Mouse (Mus musculus): ENCODE measurements around the gene Cnih2. TPM values are rescaled to one million over a fixed set of nuclear protein-coding genes. Genes with fewer than 3 reads are reported as not detected.

Cnih2 gene
- 37.0 and 528 TPM in 2 replicates for polyA plus RNA-seq (2021; fragmentation: Nextera tagmentation)
- long read RNA-seq, experiment 1, transcript Cnih2-201 (6 exons, 1,343 nt): major isoform, 18 of 76 reads
- long read RNA-seq, experiment 1, partial matches to known transcripts: 30 of 76 reads
- long read RNA-seq, experiment 1, other reads (novel, unspliced or antisense): 25 of 76 reads
- long read RNA-seq, experiment 2, transcript Cnih2-201 (6 exons, 1,343 nt): major isoform, 11 of 38 reads
- long read RNA-seq, experiment 2, partial matches to known transcripts: 12 of 38 reads
- long read RNA-seq, experiment 2, other reads (novel, unspliced or antisense): 15 of 38 reads

DNA sequence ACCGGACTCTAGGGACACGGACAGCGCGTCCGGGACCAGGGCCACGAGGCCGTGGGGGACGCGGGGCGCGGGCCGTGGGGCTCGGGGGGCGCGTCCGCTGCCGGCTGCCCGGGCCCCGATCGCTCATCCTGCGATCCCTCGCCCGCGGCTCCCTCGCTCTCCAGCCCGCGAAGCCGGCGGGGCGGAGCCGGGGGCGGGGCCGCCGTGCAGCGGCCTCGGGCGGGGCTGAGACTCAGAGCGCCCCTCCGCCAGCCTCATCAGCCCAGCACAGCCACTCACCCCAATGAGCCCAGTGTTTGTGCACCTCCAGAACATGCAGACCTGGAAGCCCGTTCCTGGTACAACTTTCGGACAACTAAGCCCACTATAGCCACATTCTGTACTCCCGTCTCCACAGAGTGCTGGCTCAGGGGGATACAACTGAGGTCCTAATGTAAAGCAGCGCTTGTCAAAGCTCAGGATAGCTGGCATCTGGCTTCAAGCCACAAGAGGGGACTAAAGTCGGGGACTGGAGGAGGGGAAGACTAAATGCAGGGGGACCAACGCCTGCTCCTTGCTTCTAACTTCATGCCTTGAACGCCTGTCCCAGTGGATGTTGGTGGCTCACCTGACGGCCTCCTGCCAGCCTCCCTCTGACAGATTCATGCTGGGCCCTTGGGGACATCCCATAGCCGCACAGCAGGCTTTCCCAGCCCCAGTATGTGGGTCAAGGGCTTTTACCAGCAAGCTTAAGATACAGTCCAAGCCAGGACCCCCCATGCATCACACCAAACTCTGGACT, at the start of gene Cnih2:
Gene Cnih2 (minus strand): TSS at position 159 of the 781 bp plus-strand sequence.

DNA sequence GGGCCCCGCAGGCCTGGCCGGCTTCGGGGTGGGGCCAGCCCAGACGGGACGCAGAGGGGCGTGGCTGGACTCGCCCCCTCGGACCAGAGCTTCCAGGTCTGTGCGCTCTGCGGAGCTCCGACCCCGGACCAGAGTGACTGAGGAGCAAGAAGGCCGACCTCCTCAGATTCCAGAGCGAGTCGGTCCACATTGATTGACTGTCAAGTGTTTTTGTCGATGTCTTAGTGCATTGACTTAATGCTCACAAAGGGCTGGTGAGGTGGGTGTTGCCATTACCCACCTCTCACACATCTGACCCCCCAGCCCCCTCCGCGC, 20.0 kb upstream of the Cnih2 start, which contains the start of gene Klc2:
Gene Klc2 (minus strand): TSS at position 177 of the 315 bp plus-strand sequence.

DNA sequence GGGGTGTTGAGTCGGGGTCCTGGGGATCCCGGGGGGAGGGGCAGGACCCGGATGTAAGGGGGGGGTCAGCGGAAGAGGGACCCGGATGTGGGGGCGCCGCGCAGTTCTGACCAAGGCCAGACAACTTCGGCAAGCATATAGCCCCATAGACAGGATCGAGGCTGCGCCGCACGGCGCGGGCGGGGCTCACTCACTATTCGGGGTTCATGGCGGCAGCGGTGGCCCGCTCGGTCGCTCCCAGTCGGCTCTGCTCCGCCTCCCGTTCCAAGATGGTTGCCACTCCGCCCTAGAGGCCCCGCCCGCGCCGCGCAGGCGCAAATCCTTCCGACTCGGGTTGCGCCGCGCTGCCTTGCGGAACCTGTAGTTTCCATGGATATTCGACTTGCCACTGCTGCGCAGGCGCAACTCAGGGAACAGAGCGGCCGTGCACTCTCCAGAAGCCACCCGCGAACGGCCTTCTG, 8.4 kb upstream of the Cnih2 start, which contains the start of gene Rab1b:
Gene Rab1b (minus strand): TSS at position 342 of the 461 bp plus-strand sequence.

GRCm38 (mm10) chr19:5087884-5088728, 10.2 kb downstream of the Cnih2 start, which contains the start of gene Yif1a:
Gene Yif1a, plus strand, starts transcription at chr19:5088538.

DNA sequence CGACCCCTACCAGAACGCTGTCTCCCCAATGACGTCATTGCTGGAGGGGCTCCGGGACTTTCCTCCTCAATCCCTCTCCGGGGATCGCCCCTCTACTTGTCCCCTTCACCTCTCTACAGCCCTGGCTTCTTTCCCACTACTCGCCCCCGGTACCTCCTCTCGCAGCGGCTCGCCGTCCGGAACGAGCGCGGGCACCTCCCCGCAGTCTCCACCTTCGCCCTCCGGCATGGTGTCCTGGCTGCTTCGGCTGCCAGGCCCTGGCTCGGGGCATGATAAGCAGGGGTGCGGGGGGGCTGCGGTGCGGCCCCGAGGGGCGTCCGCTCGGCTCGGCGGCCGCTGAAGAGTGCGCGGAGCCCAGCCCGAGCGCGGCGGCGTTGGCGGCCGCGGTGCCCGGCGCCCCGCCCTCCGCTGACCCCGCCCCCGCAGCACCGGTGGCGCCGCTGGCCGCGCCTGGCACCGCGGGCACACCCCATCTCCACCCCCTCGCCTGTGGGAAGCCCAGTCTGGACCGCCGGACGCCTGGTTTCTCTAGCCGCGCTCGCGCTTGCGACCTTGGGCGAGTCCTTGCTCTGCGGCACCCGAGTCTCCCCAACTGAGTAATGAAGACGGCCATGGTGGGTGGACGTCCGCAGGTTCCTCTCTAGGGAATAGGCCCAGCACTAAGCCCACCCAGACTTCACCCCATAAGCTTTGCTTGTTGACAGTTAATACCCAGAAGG, 13.0 kb downstream of the Cnih2 start, which contains the start of gene Tmem151a:
Gene Tmem151a (minus strand): TSS at position 387 of the 719 bp plus-strand sequence.

GRCm38 (mm10) chr19:5067867-5068569, 30.3 kb downstream of the Cnih2 start, which contains the start of gene Cd248:
Gene Cd248, plus strand, starts transcription at chr19:5068078.

DNA sequence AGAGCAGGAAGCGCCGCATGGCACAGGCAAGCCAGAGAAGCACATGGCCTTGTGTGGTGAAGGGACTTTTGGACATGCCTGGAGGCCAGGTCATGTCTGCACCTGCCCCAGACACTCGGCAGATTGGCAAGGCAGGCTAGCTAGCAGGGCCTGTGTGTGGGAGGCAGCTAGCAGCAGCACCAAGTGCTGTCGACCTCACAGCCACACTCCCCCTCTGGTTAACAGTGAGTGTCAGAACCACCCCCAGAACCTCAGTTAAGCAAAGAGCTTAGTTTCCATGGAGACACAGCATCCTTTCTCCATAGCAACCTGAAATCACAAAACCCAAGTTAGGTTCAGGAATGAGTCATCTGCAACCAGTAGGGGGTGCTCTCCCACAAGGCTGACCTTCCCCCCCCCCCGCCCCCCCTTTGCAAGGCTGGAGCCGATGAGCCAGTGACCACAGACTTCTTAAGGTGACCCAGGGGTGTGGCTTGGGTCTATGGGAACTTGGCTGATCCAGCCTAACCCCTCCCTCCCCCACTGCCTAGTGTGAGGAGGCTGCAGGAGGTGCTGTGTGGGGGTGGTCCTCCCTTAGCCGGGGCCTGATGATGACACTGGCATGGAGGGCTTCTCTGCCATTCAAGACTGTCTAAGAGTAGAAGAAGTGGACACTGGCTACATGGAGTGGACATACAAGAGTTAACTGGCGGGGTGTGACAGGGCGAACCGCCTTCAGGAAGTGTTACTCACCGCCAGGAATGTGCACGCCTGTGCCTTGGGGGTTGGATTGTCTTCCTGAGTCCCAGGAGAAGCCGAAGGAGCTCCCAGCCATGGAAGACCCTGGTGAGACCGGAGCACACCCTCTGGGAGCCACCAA, 48.0 kb downstream of the Cnih2 start, which contains the start of gene Rin1:
Gene Rin1 (plus strand): TSS at position 435 of the 859 bp plus-strand sequence.

Other genes starting within 250 kb of the Cnih2 start
- gene Ctsf, start 243.4 kb downstream of the Cnih2 start, polyA plus RNA-seq (2021; fragmentation: Nextera tagmentation): 79.0 and 97.4 TPM in 2 replicates
- gene Actn3, start 220.6 kb downstream of the Cnih2 start, polyA plus RNA-seq (2021; fragmentation: Nextera tagmentation): 0.28 and 1.0 TPM in 2 replicates
- gene Zdhhc24, start 219.9 kb downstream of the Cnih2 start, polyA plus RNA-seq (2021; fragmentation: Nextera tagmentation): 10.3 and 15.3 TPM in 2 replicates
- 7.2 and 18.1 TPM in 2 replicates for gene Bbs1, start 191.9 kb downstream of the Cnih2 start, polyA plus RNA-seq (2021; fragmentation: Nextera tagmentation)
- gene Dpp3, start 170.2 kb downstream of the Cnih2 start, polyA plus RNA-seq (2021; fragmentation: Nextera tagmentation): 20.7 and 24.6 TPM in 2 replicates
- gene Peli3, start 155.4 kb downstream of the Cnih2 start, polyA plus RNA-seq (2021; fragmentation: Nextera tagmentation): 8.9 and 11.4 TPM in 2 replicates
- 133 and 161 TPM in 2 replicates for gene Mrpl11, start 136.4 kb downstream of the Cnih2 start, polyA plus RNA-seq (2021; fragmentation: Nextera tagmentation)
- gene Npas4, start 108.2 kb downstream of the Cnih2 start, polyA plus RNA-seq (2021; fragmentation: Nextera tagmentation): 12.7 and 17.4 TPM in 2 replicates
- gene Slc29a2, start 74.7 kb downstream of the Cnih2 start, polyA plus RNA-seq (2021; fragmentation: Nextera tagmentation): 6.6 and 8.4 TPM in 2 replicates
- 129 and 165 TPM in 2 replicates for gene B4gat1, start 59.7 kb downstream of the Cnih2 start, polyA plus RNA-seq (2021; fragmentation: Nextera tagmentation)
- gene AC124502.3, start 59.6 kb downstream of the Cnih2 start, polyA plus RNA-seq (2021; fragmentation: Nextera tagmentation): 1.7 and 2.9 TPM in 2 replicates
- gene Brms1, start 57.2 kb downstream of the Cnih2 start, polyA plus RNA-seq (2021; fragmentation: Nextera tagmentation): 33.0 and 37.7 TPM in 2 replicates
- 13.6 and 19.4 TPM in 2 replicates for gene Rin1, start 48.0 kb downstream of the Cnih2 start, polyA plus RNA-seq (2021; fragmentation: Nextera tagmentation)
- gene Cd248, start 30.4 kb downstream of the Cnih2 start, polyA plus RNA-seq (2021; fragmentation: Nextera tagmentation): 2.3 and 4.5 TPM in 2 replicates
- gene Tmem151a, start 13.0 kb downstream of the Cnih2 start, polyA plus RNA-seq (2021; fragmentation: Nextera tagmentation): 148 and 149 TPM in 2 replicates
- gene Yif1a, start 10.0 kb downstream of the Cnih2 start, polyA plus RNA-seq (2021; fragmentation: Nextera tagmentation): 36.4 and 56.7 TPM in 2 replicates
- 140 and 175 TPM in 2 replicates for gene Rab1b, start 8.6 kb upstream of the Cnih2 start, polyA plus RNA-seq (2021; fragmentation: Nextera tagmentation)
- 11.6 and 37.2 TPM in 2 replicates for gene Klc2, start 20.0 kb upstream of the Cnih2 start, polyA plus RNA-seq (2021; fragmentation: Nextera tagmentation)
- gene Pacs1, start 174.6 kb upstream of the Cnih2 start, polyA plus RNA-seq (2021; fragmentation: Nextera tagmentation): 18.5 and 34.5 TPM in 2 replicates
- gene Sf3b2, start 196.9 kb upstream of the Cnih2 start, polyA plus RNA-seq (2021; fragmentation: Nextera tagmentation): 203 and 220 TPM in 2 replicates
- 30.0 and 34.7 TPM in 2 replicates for gene Gal3st3, start 199.8 kb upstream of the Cnih2 start, polyA plus RNA-seq (2021; fragmentation: Nextera tagmentation)
- not detected in 2 replicates for gene Catsper1, start 237.2 kb upstream of the Cnih2 start, polyA plus RNA-seq (2021; fragmentation: Nextera tagmentation)